Mouse (Mus musculus) CH12.LX (cell line): Measurements from ENCODE around the gene Cxcl12. TPM values are rescaled to one million over a fixed set of nuclear protein-coding genes. Genes with fewer than 3 reads are reported as not detected.

Experiments
- DNase-seq: peaks from one replicate; pipeline ENCODE4 v3.0.0-alpha.2; 2013; ENCODE audit errors: extremely low read depth
- H3K27ac ChIP-seq: 2 replicates; pipeline ENCODE4 v1.5.1; 2012; ENCODE audit warnings: low read depth, mild to moderate bottlenecking, control low read depth, moderate library complexity; ENCODE audit not compliant: insufficient read depth
- H3K27me3 ChIP-seq: replicated peaks from 2 replicates; pipeline ENCODE3; 2012; ENCODE audit warnings: inconsistent platforms
- H3K36me3 ChIP-seq, 2 experiments: replicated peaks in 1 of 2; 2 replicates each; pipeline versions ENCODE3 to v1.6.1; 2012; ENCODE audit warnings: inconsistent platforms in 1 of 2, low read length in 1 of 2, mild to moderate bottlenecking in 1 of 2, mixed read lengths in 1 of 2, moderate library complexity in 1 of 2; ENCODE audit not compliant: control insufficient read depth in 1 of 2, insufficient read depth in 1 of 2
- H3K4me1 ChIP-seq, 2 experiments: 2 replicates each; pipeline ENCODE4 v1.6.1; 2012; ENCODE audit warnings: inconsistent platforms in 1 of 2, moderate library complexity in 1 of 2; ENCODE audit not compliant: insufficient read depth in 2 of 2, control insufficient read depth in 1 of 2
- H3K4me2 ChIP-seq: 2 replicates; pipeline ENCODE4 v1.6.1; 2012; ENCODE audit warnings: low read depth, mild to moderate bottlenecking, control low read depth; ENCODE audit not compliant: poor library complexity, insufficient read depth, severe bottlenecking
- H3K4me3 ChIP-seq, 3 experiments: fragments of 150-350 bp in 1 of 3; sonication (generic) in 1 of 3; replicated peaks in 1 of 3; 2 replicates each; pipeline versions ENCODE3 to v1.5.1; 2011 to 2012; ENCODE audit warnings: low read depth in 2 of 3, low read length in 2 of 3, mild to moderate bottlenecking in 2 of 3, moderate library complexity in 2 of 3, control low read depth in 1 of 3, improper control_type of control experiment in 1 of 3, inconsistent platforms in 1 of 3, mixed read lengths in 1 of 3; ENCODE audit not compliant: poor library complexity in 1 of 3
- H3K79me2 ChIP-seq: replicated peaks from 2 replicates; pipeline ENCODE4 v1.6.1; 2012; ENCODE audit warnings: mild to moderate bottlenecking, moderate library complexity; ENCODE audit not compliant: control insufficient read depth, poor library complexity, insufficient read depth, severe bottlenecking; ENCODE audit errors: extremely low read depth
- H3K9ac ChIP-seq: 2 replicates; pipeline ENCODE4 v1.6.1; 2012; ENCODE audit warnings: low read depth, mild to moderate bottlenecking, control low read depth, moderate library complexity; ENCODE audit not compliant: insufficient read depth
- H3K9me3 ChIP-seq: replicated peaks from 2 replicates; pipeline ENCODE3; 2012; ENCODE audit warnings: low read length, inconsistent platforms, mixed read lengths
- CHD2 ChIP-seq: IDR thresholded peaks from 2 replicates; pipeline ENCODE4 v1.6.1; 2011; ENCODE audit warnings: low read length, improper control_type of control experiment
- CTCF ChIP-seq, 2 experiments: IDR thresholded peaks in 1 of 2; conservative IDR thresholded peaks in 1 of 2; 2 replicates each; pipeline ENCODE4 v1.5.1; 2011 to 2012; ENCODE audit warnings: low read depth in 2 of 2, low read length in 2 of 2, improper control_type of control experiment in 1 of 2, inconsistent platforms in 1 of 2, mild to moderate bottlenecking in 1 of 2, moderate library complexity in 1 of 2
- ELF1 ChIP-seq: IDR thresholded peaks from 2 replicates; pipeline ENCODE4 v1.6.1; 2014; ENCODE audit warnings: low read depth, mild to moderate bottlenecking, inconsistent platforms, low read length, improper control_type of control experiment
- EP300 ChIP-seq: IDR thresholded peaks from 2 replicates; pipeline ENCODE4 v1.6.1; 2011; ENCODE audit warnings: low read length, improper control_type of control experiment
- GABPA ChIP-seq: IDR thresholded peaks from 2 replicates; pipeline ENCODE4 v1.6.1; 2012; ENCODE audit warnings: low read depth, low read length, improper control_type of control experiment, inconsistent platforms; ENCODE audit not compliant: insufficient replicate concordance
- HCFC1 ChIP-seq: IDR thresholded peaks from 2 replicates; pipeline ENCODE4 v1.6.1; 2012; ENCODE audit warnings: low read depth, mild to moderate bottlenecking, inconsistent platforms, low read length, improper control_type of control experiment
- IRF4 ChIP-seq: IDR thresholded peaks from 2 replicates; pipeline ENCODE4 v1.6.1; 2014; ENCODE audit warnings: low read depth, mild to moderate bottlenecking, inconsistent platforms, low read length, improper control_type of control experiment
- JUN ChIP-seq: IDR thresholded peaks from 2 replicates; pipeline ENCODE4 v1.6.1; 2011; ENCODE audit warnings: low read depth, mild to moderate bottlenecking, low read length, improper control_type of control experiment, moderate library complexity; ENCODE audit not compliant: insufficient read depth
- JUND ChIP-seq: conservative IDR thresholded peaks from 2 replicates; pipeline ENCODE4 v1.6.1; 2011; ENCODE audit warnings: low read depth, low read length, improper control_type of control experiment
- MAFK ChIP-seq: IDR thresholded peaks from 2 replicates; pipeline ENCODE4 v1.6.1; 2011; ENCODE audit warnings: low read length, improper control_type of control experiment; ENCODE audit not compliant: insufficient replicate concordance
- MAX ChIP-seq: IDR thresholded peaks from 2 replicates; pipeline ENCODE4 v1.6.1; 2011; ENCODE audit warnings: low read length, improper control_type of control experiment
- MYC ChIP-seq: IDR thresholded peaks from 2 replicates; pipeline ENCODE4 v1.6.1; 2011; ENCODE audit warnings: low read depth, mild to moderate bottlenecking, improper control_type of control experiment, low read length
- NELFE ChIP-seq: IDR thresholded peaks from 2 replicates; pipeline ENCODE4 v1.6.1; 2011; ENCODE audit warnings: low read depth, low read length, improper control_type of control experiment
- NRF1 ChIP-seq: IDR thresholded peaks from 2 replicates; pipeline ENCODE4 v1.6.1; 2014; ENCODE audit warnings: low read depth, mild to moderate bottlenecking, inconsistent platforms, low read length, improper control_type of control experiment, moderate library complexity
- SIN3A ChIP-seq: IDR thresholded peaks from 2 replicates; pipeline ENCODE4 v1.6.1; 2012; ENCODE audit warnings: low read length, improper control_type of control experiment, inconsistent platforms
- TBP ChIP-seq: conservative IDR thresholded peaks from 2 replicates; pipeline ENCODE4 v1.6.1; 2011; ENCODE audit warnings: low read depth, low read length, improper control_type of control experiment
- UBTF ChIP-seq: IDR thresholded peaks from 2 replicates; pipeline ENCODE4 v1.6.1; 2012; ENCODE audit warnings: low read depth, mild to moderate bottlenecking, inconsistent platforms, low read length, improper control_type of control experiment, moderate library complexity
- USF1 ChIP-seq: IDR thresholded peaks from 2 replicates; pipeline ENCODE4 v1.6.1; 2014; ENCODE audit warnings: low read depth, mild to moderate bottlenecking, inconsistent platforms, low read length, improper control_type of control experiment
- USF2 ChIP-seq: conservative IDR thresholded peaks from 2 replicates; pipeline ENCODE4 v1.6.1; 2011; ENCODE audit warnings: low read depth, low read length, improper control_type of control experiment
- ZMIZ1 ChIP-seq: IDR thresholded peaks from 2 replicates; pipeline ENCODE4 v1.6.1; 2012; ENCODE audit warnings: low read depth, mild to moderate bottlenecking, inconsistent platforms, low read length, improper control_type of control experiment
- dilution Hi-C: fragments of 300-500 bp; cut with MboI; formaldehyde crosslinking; loops from 2 replicates; pipeline ENCODE4 v1.14.3; 2020; ENCODE audit warnings: low sequenced_read_pairs; ENCODE audit not compliant: extremely low pct_unique_long_range_greater_than_20kb, extremely low pct_ligation_motif_present
- in situ Hi-C: fragments of 300-500 bp; cut with MboI; formaldehyde crosslinking; loops from 3 replicates; pipeline ENCODE4 v1.14.3; 2019; ENCODE audit warnings: low sequenced_read_pairs, low pct_ligation_motif_present, low pct_unique_long_range_greater_than_20kb, mixed read lengths
- polyA plus RNA-seq: library from polyadenylated mRNA; unstranded; fragments of >175 nt; gene quantifications from 2 replicates; pipeline ENCODE4 v1.2.1, GENCODE M21; 2012; ENCODE audit warnings: low read depth; ENCODE audit not compliant: insufficient read length
- total RNA-seq, 2 experiments: library from RNA; depleted of rRNA; stranded (reverse); fragments of 300-350 nt in 1 of 2; fragments of >200 nt in 1 of 2; gene quantifications; 2 replicates each; pipeline ENCODE4 v1.2.3; 2012 to 2014

The Cxcl12 gene
- total and polyA plus RNA-seq, 3 experiments, result not detected

DNA sequence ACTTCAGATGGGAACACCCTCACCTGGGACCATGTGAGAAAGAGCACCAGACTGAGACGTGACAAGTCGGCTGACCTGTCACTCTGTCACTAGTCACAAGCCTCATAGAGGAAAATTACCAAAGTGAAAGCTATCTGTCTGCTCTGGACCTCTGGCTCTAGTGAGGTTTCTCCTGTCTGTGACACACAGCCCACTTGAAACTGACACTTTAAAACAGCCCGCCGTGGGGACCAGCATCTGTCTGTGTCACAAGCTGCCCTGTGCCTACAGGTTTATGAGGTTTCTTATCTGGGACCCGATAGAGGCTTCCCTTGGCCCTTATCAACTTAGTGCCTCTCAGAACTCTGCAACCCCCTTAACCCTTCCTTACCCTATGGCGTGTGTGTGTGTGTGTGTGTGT, 41.8 kb downstream of the Cxcl12 start:
- no peaks in the 10 kb centered on the region for H3K79me2 ChIP-seq

GRCm38 (mm10) chr6:117210536-117210935, 42.2 kb downstream of the Cxcl12 start:
- Histone ChIP-seq H3K79me2 (no peaks in the 10 kb centered on the region), H3K4me3 (no peak overlapping the region), H3K4me1 (peaks cover 0 to 6% of the 10 kb centered on the region in 2 experiments; a peak in 2 of 4 replicates), H3K9me3 (no peaks in the 10 kb centered on the region), H3K9ac (no peak overlapping the region), H3K36me3 (no peaks in the 10 kb centered on the region), H3K4me2 (no peak overlapping the region), H3K27ac (no peak overlapping the region), H3K27me3 (no peaks in the 10 kb centered on the region)
- in situ Hi-C loops (no loop called here), dilution Hi-C loops (no loop called here)
- DNase-seq, result no peak
- TF ChIP-seq JUND (no peak), GABPA (no peak), TBP (no peak), ZMIZ1 (no peak), HCFC1 (no peak), MYC (no peak), MAX (no peak), SIN3A (no peak), IRF4 (no peak)

More for the DNA sequence above, 41.8 kb downstream of the Cxcl12 start:
- H3K36me3 ChIP-seq, result no peaks in the 10 kb centered on the region
- no peak overlapping the region for H3K9ac ChIP-seq
- no peak overlapping the region for H3K4me2 ChIP-seq
- no peak overlapping the region for H3K27ac ChIP-seq
- no peaks in the 10 kb centered on the region for H3K9me3 ChIP-seq
- H3K4me1 ChIP-seq, result peaks cover 0 to 6% of the 10 kb centered on the region in 2 experiments; a peak in 2 of 4 replicates
- no peak for DNase-seq
- in situ Hi-C loops (no loop called here), dilution Hi-C loops (no loop called here)
- TF ChIP-seq USF1, result no peak
- no peak for TF ChIP-seq JUN
- no peak for TF ChIP-seq TBP
- TF ChIP-seq NELFE, result no peak
- no peak for TF ChIP-seq EP300
- no peak for TF ChIP-seq USF2
- TF ChIP-seq ZMIZ1, result no peak
- no peak for TF ChIP-seq JUND
- no peak for TF ChIP-seq MAFK
- TF ChIP-seq ELF1, result no peak
- no peak for TF ChIP-seq MYC
- no peak for TF ChIP-seq CHD2
- no peak for TF ChIP-seq UBTF
- TF ChIP-seq CTCF (conservative IDR thresholded peaks at IDR 0.05 in 1 of 2, IDR thresholded peaks at IDR 0.05 in 1 of 2; ENCODE audit: low read depth in 2 of 2, low read length in 2 of 2), result no peak
- no peak for TF ChIP-seq HCFC1
- no peak for TF ChIP-seq NRF1
- no peaks in the 10 kb centered on the region for H3K27me3 ChIP-seq
- no peak overlapping the region for H3K4me3 ChIP-seq
